ENCODE assay signal across 23 mouse cellular contexts in genomic region chr10:67865063-67865462, GRCm38 (mm10). TPM values are rescaled to one million over a fixed set of nuclear protein-coding genes. Genes with fewer than 3 reads are reported as not detected.
A peak's percentile ranks its signal among the peaks of the same experiment; 100 is the strongest.
DNase-seq lines count a peak whose midpoint lies in the region; ATAC-seq and TF ChIP-seq lines count a peak whose summit lies in the region.
"Had no signal": no experiment of that assay in that cellular context is flagged by ENCODE, and none has a peak within 500 bp of the region (broad histone marks: within the 10 kb centered on the region; RNA-seq: fewer than 3 reads in every experiment).

No protein-coding gene starts in this region.

- no peak overlapping the region for H3K27ac ChIP-seq in heart, embryonic 11.5 days (ENCODE audit: low read depth, low read length)
- H3K27ac ChIP-seq in gastrocnemius, adult 2 months = no peak overlapping the region
- H3K27ac ChIP-seq: embryonic facial prominence, embryonic 13.5 days; forebrain, embryonic 13.5 days; heart, adult 2 months; hindbrain, embryonic 10.5 days; hindbrain, embryonic 14.5 days had no signal

- no peaks in the 10 kb centered on the region for H3K27me3 ChIP-seq in heart, embryonic 11.5 days (ENCODE audit: control insufficient read depth, insufficient read depth, low read length)
- H3K27me3 ChIP-seq: forebrain, embryonic 13.5 days; heart, embryonic 12.5 days had no signal

- H3K4me1 ChIP-seq in heart, embryonic 11.5 days (ENCODE audit: control insufficient read depth, insufficient read depth, low read length) = no peaks in the 10 kb centered on the region
- H3K4me1 ChIP-seq: embryonic facial prominence, embryonic 13.5 days; forebrain, embryonic 13.5 days; heart, embryonic 12.5 days; hindbrain, embryonic 10.5 days had no signal

- no peak overlapping the region for H3K9ac ChIP-seq in heart, embryonic 11.5 days (ENCODE audit: low read depth, low read length)
- H3K9ac ChIP-seq: embryonic facial prominence, embryonic 13.5 days; forebrain, embryonic 13.5 days; forebrain, postnatal 0 days; heart, embryonic 12.5 days; hindbrain, embryonic 14.5 days had no signal

- H3K9me3 ChIP-seq in heart, embryonic 11.5 days (replicated peaks; ENCODE audit: control insufficient read depth, low read length) = no peaks in the 10 kb centered on the region
- H3K9me3 ChIP-seq: forebrain, embryonic 13.5 days; heart, embryonic 12.5 days; hindbrain, embryonic 10.5 days had no signal

- H3K4me3 ChIP-seq in heart, embryonic 11.5 days (ENCODE audit: low read depth, low read length) = no peak overlapping the region
- H3K4me3 ChIP-seq in gastrocnemius, adult 2 months = no peak overlapping the region
- H3K4me3 ChIP-seq: embryonic facial prominence, embryonic 13.5 days; forebrain, embryonic 13.5 days; heart, adult 2 months; heart, embryonic 12.5 days; hindbrain, embryonic 10.5 days had no signal

- TF ChIP-seq CTCF in gastrocnemius, adult 2 months (IDR thresholded peaks at IDR 0.05) = no peak

- no peak for ATAC-seq in heart, embryonic 11.5 days (replicated peaks; ENCODE audit: insufficient number of reproducible peaks, low FRiP score, low TSS enrichment)
- ATAC-seq: CD4-positive, CD25-positive, alpha-beta regulatory T cell, adult 4 months; forebrain, embryonic 13.5 days; forebrain, postnatal 0 days had no signal

- 62% methylated on average over 3 of the region's 3 CpGs for WGBS in heart, embryonic 11.5 days (ENCODE audit: insufficient replicate concordance)

- peak; percentile 70 for DNase-seq in heart, adult 11 months
- peak; percentile 11 for DNase-seq in 3T3-L1 (ENCODE audit: low read depth, low spot score)
- peak; percentile 84 for DNase-seq in brain, adult 2 months (ENCODE audit: low read depth, low spot score)
- DNase-seq in right cerebral cortex, postnatal 14 days = peak; percentile 51
- DNase-seq in embryo, embryonic 9.5 days (ENCODE audit: extremely low spot score) = no peak
- no peak for DNase-seq in kidney, postnatal 4 days
- DNase-seq in gastrocnemius, adult 2 months = no peak
- DNase-seq: adrenal gland, adult 8-10 months; B cell, adult 2 months; cerebellum, adult 11-12 months; cerebellum, adult 9-10 months; cerebellum, postnatal 25 days; forebrain, postnatal 0 days; gastrocnemius, postnatal 10 days; heart, adult 2 months had no signal

- H3K4me2 ChIP-seq in heart, embryonic 11.5 days = no peak overlapping the region
- H3K4me2 ChIP-seq: embryonic facial prominence, embryonic 13.5 days; forebrain, embryonic 13.5 days; heart, embryonic 12.5 days; hindbrain, embryonic 14.5 days had no signal

- intact Hi-C loops in gastrocnemius, adult 2 months (cut with DNase I) = no loop called here

- H3K36me3 ChIP-seq in heart, embryonic 11.5 days (ENCODE audit: control insufficient read depth, insufficient read depth, low read length) = no peaks in the 10 kb centered on the region
- H3K36me3 ChIP-seq: embryonic facial prominence, embryonic 13.5 days; G1E; heart, embryonic 12.5 days; hindbrain, embryonic 10.5 days had no signal

RNA-seq across cellular contexts. Expression of gene Zfp365, which starts 47.4 kb away (rescaled TPM):
- polyA plus RNA-seq in heart, embryonic 11.5 days (2014; fragmentation: Nextera tagmentation; extraction: Ambion mirVana) = 0.76 and 0.77 TPM in 2 replicates
- under 1 TPM; 0.15 to 0.36 TPM for total RNA-seq in gastrocnemius, adult 2 months (2021)
- polyA plus RNA-seq: G1E had no signal

Comparison
In these comparisons a context has a peak if more than half of its experiments do, and no peak if none do; other contexts are left out.
1. DNase-seq: peak in heart, adult 11 months (single experiment), 3T3-L1 (single experiment), brain, adult 2 months (single experiment) and right cerebral cortex, postnatal 14 days (single experiment); none in embryo, embryonic 9.5 days (single experiment), kidney, postnatal 4 days (0 of 2) and gastrocnemius, adult 2 months (single experiment).